Mouse (Mus musculus): Measurements from ENCODE around the gene Cd83. TPM values are rescaled to one million over a fixed set of nuclear protein-coding genes. Genes with fewer than 3 reads are reported as not detected.

The Cd83 gene
- polyA plus RNA-seq, 1 experiment from 2014 or later = 30.8 TPM

DNA sequence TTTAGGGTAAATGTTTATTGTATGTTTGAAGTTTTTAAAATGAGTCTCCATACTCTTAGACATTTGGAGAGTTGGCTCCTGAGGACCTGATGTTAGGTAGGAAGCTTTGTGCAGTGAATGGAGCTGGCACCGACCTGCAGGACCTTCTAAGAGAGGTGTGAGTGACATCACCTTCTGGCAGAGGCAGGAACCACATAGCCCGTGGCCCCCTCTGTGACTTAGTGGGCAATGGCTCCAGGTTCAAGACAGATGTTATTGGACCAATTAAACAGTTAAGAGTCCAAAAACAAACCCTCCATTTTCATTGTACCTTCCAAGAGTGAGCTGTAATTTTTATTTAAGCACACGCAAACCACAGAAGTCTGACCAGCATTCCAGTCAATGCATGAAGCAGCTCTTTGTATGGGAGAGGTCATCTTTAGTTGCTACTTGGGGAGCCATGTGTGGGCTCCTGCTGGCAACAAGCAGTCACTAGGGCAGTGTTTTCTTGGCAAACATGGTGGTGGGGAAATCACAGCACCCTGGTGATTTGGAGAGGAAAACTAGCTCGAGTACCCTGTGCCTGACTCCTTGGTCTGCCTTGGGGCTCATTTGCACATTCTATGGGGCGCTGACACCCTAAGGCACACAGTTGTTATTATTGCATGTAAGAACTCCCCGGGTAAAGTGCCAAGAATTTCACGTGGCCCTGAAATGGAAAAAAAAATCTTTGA, 33.9 kb downstream of the Cd83 start:
- Histone ChIP-seq H3K4me2 (replicated peaks) (no peak overlapping the region), H3K4me1 (replicated peaks; ENCODE audit: control insufficient read depth, insufficient read depth, low read length) (no peaks in the 10 kb centered on the region), H3K9ac (no peak overlapping the region), H3K9me3 (ENCODE audit: control insufficient read depth, low read length) (no peaks in the 10 kb centered on the region), H3K36me3 (replicated peaks; ENCODE audit: control insufficient read depth, insufficient read depth) (no peaks in the 10 kb centered on the region), H3K4me3 (replicated peaks; ENCODE audit: low read length) (no peak overlapping the region), H3K27me3 (ENCODE audit: control insufficient read depth, insufficient read depth, low read length) (no peaks in the 10 kb centered on the region), H3K27ac (no peak overlapping the region)
- DNase-seq (ENCODE audit: low spot score) = no peak
- WGBS = 83% methylated on average over 7 of the region's 7 CpGs
- ATAC-seq (ENCODE audit: low FRiP score) = no peak

DNA sequence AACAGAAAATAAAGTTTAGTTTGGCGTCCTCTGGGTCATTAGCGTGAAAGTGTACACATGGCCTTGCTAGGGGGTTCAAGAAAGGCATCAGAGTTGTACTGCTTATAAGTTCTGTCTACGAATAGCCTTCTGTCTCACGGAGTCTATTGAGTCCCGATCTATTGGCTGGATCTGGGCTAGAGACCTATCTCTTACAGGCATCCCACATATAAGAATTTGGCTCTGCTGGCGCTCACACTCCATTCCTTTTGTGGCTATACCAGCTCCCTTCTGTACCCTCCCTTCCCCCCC, 34.4 kb downstream of the Cd83 start:
- no peaks in the 10 kb centered on the region for H3K27me3 ChIP-seq (ENCODE audit: control insufficient read depth, insufficient read depth, low read length)
- 93% methylated on average over 6 of the region's 6 CpGs for WGBS
- no peak overlapping the region for H3K4me3 ChIP-seq (replicated peaks; ENCODE audit: low read length)
- no peaks in the 10 kb centered on the region for H3K4me1 ChIP-seq (replicated peaks; ENCODE audit: control insufficient read depth, insufficient read depth, low read length)
- no peaks in the 10 kb centered on the region for H3K36me3 ChIP-seq (replicated peaks; ENCODE audit: control insufficient read depth, insufficient read depth)
- ATAC-seq (ENCODE audit: low FRiP score) (no peak), DNase-seq (ENCODE audit: low spot score) (no peak)
- no peak overlapping the region for H3K9ac ChIP-seq
- no peak overlapping the region for H3K27ac ChIP-seq
- no peak overlapping the region for H3K4me2 ChIP-seq (replicated peaks)
- no peaks in the 10 kb centered on the region for H3K9me3 ChIP-seq (ENCODE audit: control insufficient read depth, low read length)

DNA sequence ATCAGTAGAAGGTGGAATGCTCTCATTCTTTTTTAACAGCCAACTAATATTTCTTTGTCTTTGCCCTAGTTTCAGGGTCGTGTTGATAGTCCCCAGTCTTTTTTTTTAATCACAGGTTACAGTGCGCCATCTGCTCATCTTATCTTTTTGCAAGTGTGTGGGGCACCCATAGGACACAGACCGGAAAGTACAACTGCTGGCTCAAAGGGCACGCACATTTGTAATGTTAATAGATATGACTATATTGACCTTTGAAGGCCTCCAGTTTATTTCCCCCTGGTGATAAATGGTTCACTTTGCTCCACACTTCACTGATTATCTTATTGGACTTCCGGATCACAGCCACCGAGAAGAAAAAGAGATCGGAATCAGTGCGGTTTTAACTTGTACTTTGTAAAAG, 35.5 kb downstream of the Cd83 start:
- ATAC-seq (ENCODE audit: low FRiP score) (no peak), DNase-seq (ENCODE audit: low spot score) (no peak)
- Histone ChIP-seq H3K9me3 (ENCODE audit: control insufficient read depth, low read length) (no peaks in the 10 kb centered on the region), H3K27ac (no peak overlapping the region), H3K4me3 (replicated peaks; ENCODE audit: low read length) (no peak overlapping the region), H3K36me3 (replicated peaks; ENCODE audit: control insufficient read depth, insufficient read depth) (no peaks in the 10 kb centered on the region), H3K4me1 (replicated peaks; ENCODE audit: control insufficient read depth, insufficient read depth, low read length) (no peaks in the 10 kb centered on the region), H3K27me3 (ENCODE audit: control insufficient read depth, insufficient read depth, low read length) (no peaks in the 10 kb centered on the region), H3K4me2 (replicated peaks) (no peak overlapping the region), H3K9ac (no peak overlapping the region)
- WGBS = 83% methylated on average over 8 of the region's 8 CpGs

DNA sequence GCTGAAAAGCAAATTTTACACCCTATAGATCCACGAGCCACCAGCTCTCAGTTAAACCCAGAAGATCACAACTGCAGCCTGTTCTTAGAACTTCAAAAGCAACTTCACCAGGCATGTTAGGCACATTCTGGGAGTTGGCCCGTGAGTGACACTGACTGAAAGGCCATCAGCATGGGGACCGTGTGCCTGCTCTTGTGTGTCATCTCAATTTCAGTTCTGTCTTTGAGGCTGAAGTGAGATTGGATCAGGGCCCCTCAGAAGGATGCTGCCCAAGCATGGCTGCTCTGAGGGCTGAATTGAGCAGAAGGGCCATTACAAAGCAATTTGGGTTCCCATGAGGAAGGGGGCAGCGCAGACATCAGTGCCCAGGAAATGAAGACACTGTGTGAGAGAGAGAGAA, 37.7 kb downstream of the Cd83 start:
- no peak overlapping the region for H3K27ac ChIP-seq
- no peak overlapping the region for H3K9ac ChIP-seq
- ATAC-seq (ENCODE audit: low FRiP score) (no peak), DNase-seq (ENCODE audit: low spot score) (no peak)
- no peak overlapping the region for H3K4me3 ChIP-seq (replicated peaks; ENCODE audit: low read length)
- no peaks in the 10 kb centered on the region for H3K36me3 ChIP-seq (replicated peaks; ENCODE audit: control insufficient read depth, insufficient read depth)
- H3K9me3 ChIP-seq (ENCODE audit: control insufficient read depth, low read length) = no peaks in the 10 kb centered on the region
- no peaks in the 10 kb centered on the region for H3K4me1 ChIP-seq (replicated peaks; ENCODE audit: control insufficient read depth, insufficient read depth, low read length)
- no peaks in the 10 kb centered on the region for H3K27me3 ChIP-seq (ENCODE audit: control insufficient read depth, insufficient read depth, low read length)
- WGBS = 72% methylated on average over 4 of the region's 4 CpGs
- H3K4me2 ChIP-seq (replicated peaks) = no peak overlapping the region

DNA sequence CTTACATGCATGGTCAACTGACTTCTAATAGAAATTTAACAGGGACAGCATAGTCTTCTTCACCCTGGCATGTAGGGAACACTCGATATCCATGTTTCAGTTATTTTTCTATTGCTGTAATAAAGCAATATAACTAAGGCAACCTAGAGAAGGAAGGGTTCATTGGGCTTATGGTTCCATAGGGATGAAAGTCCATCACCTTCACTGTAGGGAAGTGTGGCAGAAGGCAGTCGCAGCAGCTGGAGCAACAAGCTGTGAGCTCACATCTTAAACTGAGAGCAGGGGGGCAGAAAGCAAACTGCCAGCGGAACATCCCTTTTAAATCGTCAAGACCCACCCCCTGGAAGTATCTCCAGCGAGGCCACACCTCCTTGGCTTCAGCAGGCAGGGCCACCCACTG, 44.1 kb downstream of the Cd83 start:
- Histone ChIP-seq H3K27ac (no peak overlapping the region), H3K9ac (no peak overlapping the region), H3K36me3 (replicated peaks; ENCODE audit: control insufficient read depth, insufficient read depth) (no peaks in the 10 kb centered on the region), H3K9me3 (ENCODE audit: control insufficient read depth, low read length) (no peaks in the 10 kb centered on the region), H3K4me1 (replicated peaks; ENCODE audit: control insufficient read depth, insufficient read depth, low read length) (no peaks in the 10 kb centered on the region), H3K27me3 (ENCODE audit: control insufficient read depth, insufficient read depth, low read length) (no peaks in the 10 kb centered on the region), H3K4me3 (replicated peaks; ENCODE audit: low read length) (no peak overlapping the region), H3K4me2 (replicated peaks) (no peak overlapping the region)
- ATAC-seq (ENCODE audit: low FRiP score) = no peak
- 58% methylated on average over 5 of the region's 5 CpGs for WGBS
- DNase-seq (ENCODE audit: low spot score) = no peak

DNA sequence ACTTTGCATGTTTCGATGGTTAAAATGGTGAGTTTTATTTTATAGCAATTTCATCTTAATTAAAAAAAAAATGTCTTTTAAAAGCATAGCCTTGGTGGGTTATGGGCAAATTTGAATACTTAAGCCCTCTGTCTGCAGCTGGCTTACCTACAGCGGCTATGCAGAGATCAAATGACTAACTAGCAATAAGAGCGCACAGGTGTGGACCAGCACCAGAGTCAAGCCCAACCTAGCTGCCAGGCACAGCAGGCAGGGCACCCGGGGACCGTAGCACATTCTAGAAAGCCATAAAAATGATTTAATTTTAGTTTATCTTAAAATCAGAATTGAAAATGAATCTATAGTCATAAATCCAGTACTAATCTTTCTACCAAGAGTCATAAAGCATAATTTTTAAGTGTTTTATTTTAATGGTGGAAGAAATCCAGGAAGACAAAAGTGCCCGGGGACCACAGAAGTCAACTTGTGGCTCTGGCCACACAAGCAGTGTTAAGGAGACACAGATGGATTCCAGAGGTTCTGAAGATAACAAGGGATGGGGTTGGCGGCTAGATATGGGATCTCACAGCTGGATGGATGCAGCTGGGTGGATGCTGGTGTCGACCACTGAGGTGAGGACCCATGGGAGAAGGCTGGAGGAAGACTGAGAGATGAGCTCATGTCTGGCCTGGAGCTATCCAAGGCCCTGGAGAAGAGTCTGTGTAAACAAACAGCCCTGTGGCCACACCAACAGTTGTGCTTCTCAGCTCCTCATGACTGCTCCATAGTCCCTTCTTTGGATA, 46.5 kb downstream of the Cd83 start:
- 90% methylated on average over 8 of the region's 8 CpGs for WGBS
- Histone ChIP-seq H3K9ac (no peak overlapping the region), H3K27ac (no peak overlapping the region), H3K4me1 (replicated peaks; ENCODE audit: control insufficient read depth, insufficient read depth, low read length) (no peaks in the 10 kb centered on the region), H3K4me2 (replicated peaks) (no peak overlapping the region), H3K27me3 (ENCODE audit: control insufficient read depth, insufficient read depth, low read length) (no peaks in the 10 kb centered on the region), H3K9me3 (ENCODE audit: control insufficient read depth, low read length) (no peaks in the 10 kb centered on the region), H3K4me3 (replicated peaks; ENCODE audit: low read length) (no peak overlapping the region), H3K36me3 (replicated peaks; ENCODE audit: control insufficient read depth, insufficient read depth) (no peaks in the 10 kb centered on the region)
- no peak for ATAC-seq (ENCODE audit: low FRiP score)
- DNase-seq (ENCODE audit: low spot score) = no peak

DNA sequence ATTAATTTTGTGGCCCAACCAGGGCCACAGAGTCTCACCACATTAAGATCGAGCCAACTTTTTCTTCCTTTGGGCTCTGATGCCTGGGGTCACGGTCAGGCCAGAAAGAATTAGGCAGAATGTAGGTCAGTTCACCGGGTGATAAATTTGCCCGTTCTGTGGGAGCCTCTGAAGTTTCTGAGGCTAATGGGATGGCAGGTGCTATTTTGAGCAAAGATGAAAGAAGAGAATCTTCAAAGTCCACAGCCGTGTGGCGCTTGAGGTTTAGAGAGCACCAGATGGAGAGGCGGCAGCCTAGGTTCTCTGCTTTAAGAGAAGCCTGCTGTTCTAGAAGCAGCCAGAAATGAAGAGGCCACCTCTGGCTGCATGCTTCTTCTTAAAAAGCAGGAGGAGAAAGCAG, 48.2 kb downstream of the Cd83 start:
- Histone ChIP-seq H3K9me3 (ENCODE audit: control insufficient read depth, low read length) (no peaks in the 10 kb centered on the region), H3K9ac (no peak overlapping the region), H3K27me3 (ENCODE audit: control insufficient read depth, insufficient read depth, low read length) (no peaks in the 10 kb centered on the region), H3K36me3 (replicated peaks; ENCODE audit: control insufficient read depth, insufficient read depth) (no peaks in the 10 kb centered on the region), H3K27ac (no peak overlapping the region), H3K4me2 (replicated peaks) (no peak overlapping the region), H3K4me3 (replicated peaks; ENCODE audit: low read length) (no peak overlapping the region), H3K4me1 (replicated peaks; ENCODE audit: control insufficient read depth, insufficient read depth, low read length) (no peaks in the 10 kb centered on the region)
- no peak for ATAC-seq (ENCODE audit: low FRiP score)
- 53% methylated on average over 7 of the region's 7 CpGs for WGBS
- no peak for DNase-seq (ENCODE audit: low spot score)

DNA sequence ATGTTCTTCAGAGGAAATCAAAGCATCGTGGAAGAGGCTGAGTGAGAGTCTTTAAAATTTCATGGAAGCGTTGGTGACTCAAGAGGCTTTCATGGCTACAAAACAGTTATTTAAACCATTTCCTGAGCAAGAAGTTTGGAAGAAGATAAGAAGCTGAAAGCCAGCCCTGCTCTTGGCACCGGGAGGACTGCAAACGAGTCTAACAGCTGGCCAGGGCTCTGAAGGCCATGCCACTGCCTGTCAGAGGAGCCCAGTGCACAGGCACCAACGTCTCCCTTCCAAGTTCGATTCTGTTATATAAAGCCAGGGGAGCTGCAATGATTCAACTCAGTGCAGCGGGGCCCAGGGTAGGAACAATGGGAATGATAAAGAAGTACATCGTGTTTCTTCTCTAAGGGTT, 51.8 kb downstream of the Cd83 start:
- no peaks in the 10 kb centered on the region for H3K9me3 ChIP-seq (ENCODE audit: control insufficient read depth, low read length)
- no peak for DNase-seq (ENCODE audit: low spot score)

DNA sequence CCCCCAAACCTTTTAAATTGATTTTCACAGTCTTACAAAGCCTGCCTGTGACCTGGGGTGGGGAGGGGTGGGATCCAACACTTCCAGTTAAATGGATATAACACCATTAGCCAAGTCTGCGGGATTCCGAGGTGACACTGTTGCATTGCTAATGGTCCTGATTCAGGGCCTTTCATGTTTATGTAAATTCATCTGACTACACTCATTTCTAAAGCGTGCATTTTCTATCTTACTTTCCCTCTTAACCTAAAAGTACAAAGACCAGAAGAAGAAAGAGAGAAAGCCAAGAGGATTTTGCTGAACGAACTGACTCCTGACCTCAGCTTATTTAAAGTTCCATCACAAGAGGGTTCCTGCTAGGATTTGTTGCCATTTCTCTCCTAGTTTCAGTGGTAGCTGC, 53.2 kb downstream of the Cd83 start:
- Histone ChIP-seq H3K27ac (no peak overlapping the region), H3K4me2 (replicated peaks) (no peak overlapping the region), H3K36me3 (replicated peaks; ENCODE audit: control insufficient read depth, insufficient read depth) (no peaks in the 10 kb centered on the region), H3K4me3 (replicated peaks; ENCODE audit: low read length) (no peak overlapping the region), H3K4me1 (replicated peaks; ENCODE audit: control insufficient read depth, insufficient read depth, low read length) (no peaks in the 10 kb centered on the region), H3K9ac (no peak overlapping the region), H3K27me3 (ENCODE audit: control insufficient read depth, insufficient read depth, low read length) (no peaks in the 10 kb centered on the region), H3K9me3 (ENCODE audit: control insufficient read depth, low read length) (no peaks in the 10 kb centered on the region)
- no peak for DNase-seq (ENCODE audit: low spot score)
- 27% methylated on average over 4 of the region's 4 CpGs for WGBS
- ATAC-seq (ENCODE audit: low FRiP score) = no peak

More for the DNA sequence above, 51.8 kb downstream of the Cd83 start:
- Histone ChIP-seq H3K27me3 (ENCODE audit: control insufficient read depth, insufficient read depth, low read length) (no peaks in the 10 kb centered on the region), H3K9ac (no peak overlapping the region), H3K4me3 (replicated peaks; ENCODE audit: low read length) (no peak overlapping the region), H3K36me3 (replicated peaks; ENCODE audit: control insufficient read depth, insufficient read depth) (no peaks in the 10 kb centered on the region), H3K4me2 (replicated peaks) (no peak overlapping the region), H3K4me1 (replicated peaks; ENCODE audit: control insufficient read depth, insufficient read depth, low read length) (no peaks in the 10 kb centered on the region), H3K27ac (no peak overlapping the region)
- WGBS = 70% methylated on average over 8 of the region's 8 CpGs
- no peak for ATAC-seq (ENCODE audit: low FRiP score)
